Mouse (Mus musculus) gastrocnemius, postnatal 14 days (tissue): ENCODE data around the gene Hhipl1. TPM values are rescaled to one million over a fixed set of nuclear protein-coding genes. Genes with fewer than 3 reads are reported as not detected.

Experiments used
- DNase-seq: peaks from one replicate; pipeline ENCODE4 v3.0.0; 2021; ENCODE audit warnings: mixed read lengths
- intact Hi-C: fragments of 180-260 bp; cut with DNase I; formaldehyde crosslinking; loops from one replicate; pipeline ENCODE4 v1.15.1; 2025; ENCODE audit warnings: low total_unique reads
- total RNA-seq, 2 experiments: library from RNA; stranded (reverse); gene quantifications; 2 replicates each; pipeline ENCODE4 v1.2.3; 2021

Gene Hhipl1
- total RNA-seq, 2 experiments from 2014 or later = 0.55 to 1.2 TPM

- intact Hi-C loops = no loop called here
- no peak for DNase-seq
Observed at GRCm38 (mm10) chr12:108348151-108348550, 42.1 kb downstream of the Hhipl1 start.

GRCm38 (mm10) chr12:108349026-108349425 is 43.0 kb downstream of the Hhipl1 start:
- DNase-seq = peak; percentile 57
- intact Hi-C loops = no loop called here

- intact Hi-C loops = no loop called here
- no peak for DNase-seq
Observed at GRCm38 (mm10) chr12:108350931-108351330, 44.9 kb downstream of the Hhipl1 start.

- intact Hi-C loops = no loop called here
- DNase-seq = no peak
Observed at GRCm38 (mm10) chr12:108352371-108353136, 46.5 kb downstream of the Hhipl1 start.

GRCm38 (mm10) chr12:108354284-108354683 is 48.2 kb downstream of the Hhipl1 start:
- no peak for DNase-seq
- intact Hi-C loops = no loop called here

GRCm38 (mm10) chr12:108355271-108355670 is 49.2 kb downstream of the Hhipl1 start:
- no peak for DNase-seq
- intact Hi-C loops = no loop called here

- intact Hi-C loops = no loop called here
- no peak for DNase-seq
Observed at GRCm38 (mm10) chr12:108355986-108356385, 49.9 kb downstream of the Hhipl1 start.

- DNase-seq = peak; percentile 82
- intact Hi-C loops = loop anchor here (2.0 to 5.0 kb wide), 2 partner anchors 59 to 131 kb away; no protein-coding TSS in a partner anchor
Observed at GRCm38 (mm10) chr12:108363796-108364195, 57.7 kb downstream of the Hhipl1 start.

GRCm38 (mm10) chr12:108365340-108365739 is 59.3 kb downstream of the Hhipl1 start:
- peak; percentile 80 for DNase-seq
- intact Hi-C loops = no loop called here

GRCm38 (mm10) chr12:108365868-108366267 is 59.8 kb downstream of the Hhipl1 start:
- no peak for DNase-seq
- intact Hi-C loops = no loop called here

GRCm38 (mm10) chr12:108367909-108368308 is 61.8 kb downstream of the Hhipl1 start:
- intact Hi-C loops = no loop called here

GRCm38 (mm10) chr12:108368921-108369320 is 62.9 kb downstream of the Hhipl1 start:
- intact Hi-C loops = no loop called here
- no peak for DNase-seq

More at GRCm38 (mm10) chr12:108367909-108368308, 61.8 kb downstream of the Hhipl1 start:
- DNase-seq = no peak

GRCm38 (mm10) chr12:108370596-108371428 is 64.7 kb downstream of the Hhipl1 start, which contains the start of gene Eml1:
TSS of gene Eml1 (plus strand) at chr12:108370957.
- peak; percentile 66 for DNase-seq
- intact Hi-C loops = no loop called here

- intact Hi-C loops = no loop called here
- DNase-seq = no peak
Observed at GRCm38 (mm10) chr12:108371429-108371765, 65.3 kb downstream of the Hhipl1 start.

- DNase-seq = peak; percentile 64
- intact Hi-C loops = no loop called here
Observed at GRCm38 (mm10) chr12:108372241-108372640, 66.2 kb downstream of the Hhipl1 start.

- DNase-seq = peak; percentile 57
- intact Hi-C loops = no loop called here
Observed at GRCm38 (mm10) chr12:108373611-108374010, 67.5 kb downstream of the Hhipl1 start.

GRCm38 (mm10) chr12:108374689-108375088 is 68.6 kb downstream of the Hhipl1 start:
- intact Hi-C loops = no loop called here
- no peak for DNase-seq

- DNase-seq = no peak
- intact Hi-C loops = no loop called here
Observed at GRCm38 (mm10) chr12:108378379-108379133, 72.5 kb downstream of the Hhipl1 start.
